Mouse (Mus musculus) spleen, postnatal 10 days (tissue): ENCODE results near the gene Gm12184.
A peak's percentile ranks its signal among the peaks of the same experiment; 100 is the strongest.
"Not testable (repeated sequence)": the region's sequence is repeated elsewhere in the genome, so short reads cannot be mapped to it uniquely, and the experiment has no call there.

Experiments
- DNase-seq, 2 experiments: peaks; one replicate each; pipeline ENCODE4 v3.0.0; 2021 to 2022; ENCODE audit warnings: low spot score in 2 of 2

Gm12184 gene

DNA sequence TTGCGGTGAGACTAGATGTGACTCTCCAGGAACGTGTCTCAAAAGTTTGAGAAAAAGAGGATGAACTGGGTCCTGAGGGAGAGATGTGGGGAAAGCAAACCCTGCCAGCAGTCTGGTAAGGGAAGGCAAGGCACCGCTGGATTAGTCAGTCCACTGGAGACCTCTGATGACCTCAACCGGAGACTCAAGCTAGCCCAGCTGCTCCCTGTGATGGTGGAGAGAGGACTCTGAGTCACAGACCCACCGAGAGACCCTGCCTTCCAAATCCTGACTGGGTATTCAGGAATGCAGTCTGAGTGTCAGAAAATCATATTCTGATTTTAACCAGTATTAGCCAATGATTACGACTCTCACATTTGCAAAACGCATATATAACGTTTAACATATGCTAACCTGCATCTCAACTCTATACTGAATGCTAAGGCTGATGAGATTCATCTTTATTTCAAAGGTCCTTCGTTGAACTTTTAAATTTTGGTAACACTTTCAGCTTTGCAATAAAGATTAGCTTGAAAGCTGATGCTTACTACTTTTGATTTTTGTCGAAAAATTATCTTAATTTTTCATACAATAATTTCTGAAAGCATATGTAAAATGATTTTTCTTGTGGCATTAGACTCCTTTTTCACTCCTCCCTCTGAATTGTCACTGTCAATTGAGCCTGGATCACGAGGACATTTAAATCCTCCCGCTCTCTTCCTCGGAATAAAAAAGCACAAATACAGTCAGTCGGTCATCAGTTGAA, 3.5 kb downstream of the Gm12184 start:
- no peak for DNase-seq

DNA sequence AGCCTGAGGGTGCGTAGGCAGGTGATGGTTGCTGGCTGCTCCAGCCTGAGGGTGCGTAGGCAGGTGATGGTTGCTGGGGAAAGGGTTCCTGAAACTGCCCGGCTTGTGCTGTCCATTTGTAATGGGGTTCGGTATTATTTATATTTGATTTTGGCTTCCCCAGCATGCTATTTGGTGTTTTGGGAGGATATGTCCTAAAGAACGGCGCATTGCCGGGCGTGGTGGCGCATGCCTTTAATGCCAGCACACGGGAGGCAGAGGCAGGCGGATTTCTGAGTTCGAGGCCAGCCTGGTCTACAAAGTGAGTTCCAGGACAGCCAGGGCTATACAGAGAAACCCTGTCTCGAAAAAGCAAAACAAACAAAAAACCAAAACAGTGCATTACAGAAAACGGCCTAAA, 5.2 kb downstream of the Gm12184 start:
- DNase-seq = not testable (repeated sequence)

DNA sequence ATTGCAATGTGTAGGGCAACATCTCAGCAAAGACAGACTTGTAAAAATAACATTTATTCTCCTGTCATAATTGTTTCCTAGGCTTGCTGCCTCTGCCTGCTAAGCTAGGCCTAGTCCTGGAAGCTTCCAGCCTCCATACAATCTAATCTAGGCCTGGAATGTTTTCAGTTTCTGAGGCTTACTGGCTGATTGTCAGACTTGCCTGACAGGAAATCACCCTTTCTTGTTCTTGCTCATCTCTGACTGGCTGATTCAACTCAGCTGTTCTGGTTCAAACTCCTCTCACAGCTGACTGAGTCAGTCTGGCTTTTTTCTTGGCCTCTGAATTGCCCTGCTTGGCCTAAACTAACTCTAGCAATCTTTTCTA, 6.2 kb downstream of the Gm12184 start:
- no peak for DNase-seq

DNA sequence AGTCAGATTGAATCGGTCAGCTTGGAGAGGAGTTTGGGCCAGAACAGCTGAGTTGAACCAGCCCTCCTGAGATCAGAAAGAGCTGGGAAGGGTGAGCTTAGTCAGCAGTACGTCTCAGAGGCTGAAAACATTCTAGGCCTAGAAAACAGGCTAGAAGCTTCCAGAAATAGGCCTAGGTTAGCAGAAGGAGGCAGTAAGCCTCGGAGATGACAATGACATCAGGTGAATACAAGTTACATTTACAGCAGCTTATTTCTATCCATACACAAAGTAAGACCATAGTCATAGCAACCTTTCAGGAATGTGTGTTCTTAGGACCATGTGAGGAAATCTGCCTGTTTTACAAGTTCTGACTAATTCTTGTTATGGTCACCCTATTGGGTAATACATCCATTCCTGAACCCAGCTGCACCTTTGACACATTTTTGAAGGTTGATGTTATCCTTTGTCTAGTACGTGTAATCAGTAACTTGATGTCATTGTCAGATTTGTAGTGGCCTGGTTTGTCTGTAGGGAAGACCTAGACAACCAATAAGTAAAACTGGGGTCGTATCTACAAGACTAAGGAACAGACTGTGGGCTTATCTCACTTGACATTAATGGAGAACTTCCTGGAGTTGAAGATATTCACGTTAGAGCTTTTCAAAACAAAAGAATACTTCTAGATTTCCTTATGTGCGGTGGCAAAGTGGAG, 6.7 kb downstream of the Gm12184 start:
- no peak for DNase-seq

DNA sequence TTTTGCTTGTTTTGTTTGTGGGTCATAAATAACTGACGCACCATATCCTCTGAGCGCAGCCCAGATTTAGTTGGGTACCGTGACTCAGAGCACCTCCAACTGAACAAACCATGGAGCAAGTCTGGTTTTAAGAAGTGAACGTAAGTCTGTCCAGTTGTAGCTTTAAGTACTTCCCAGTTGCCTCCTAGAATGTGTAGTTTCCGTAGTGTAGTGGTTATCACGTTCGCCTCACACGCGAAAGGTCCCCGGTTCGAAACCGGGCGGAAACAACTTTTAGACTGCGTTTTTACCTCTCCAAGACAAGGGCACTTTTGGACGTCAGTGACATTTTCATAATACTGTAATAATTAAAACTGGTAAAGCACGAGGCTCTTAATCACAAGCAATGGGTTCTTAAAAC, 8.1 kb downstream of the Gm12184 start:
- DNase-seq = peak; percentile 83 to 86

DNA sequence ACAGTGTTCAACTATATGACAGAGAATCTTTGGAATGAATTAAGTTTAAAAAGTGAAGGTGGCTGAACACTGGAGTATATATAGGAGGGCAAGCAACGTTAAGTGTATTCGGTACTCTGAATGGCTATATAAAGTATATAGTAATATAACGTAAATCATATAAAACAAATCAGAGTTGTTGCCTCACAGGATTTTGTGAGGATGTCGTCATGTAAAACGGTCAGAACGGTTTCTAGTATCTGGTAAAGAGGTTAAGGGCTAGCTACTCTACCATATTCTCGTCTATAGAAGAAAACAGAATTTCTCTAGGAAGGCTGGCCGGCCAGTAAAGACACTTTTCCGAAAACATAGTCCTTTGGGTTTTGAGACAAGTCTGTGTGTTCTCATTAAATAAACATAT, 8.7 kb downstream of the Gm12184 start:
- no peak for DNase-seq

DNA sequence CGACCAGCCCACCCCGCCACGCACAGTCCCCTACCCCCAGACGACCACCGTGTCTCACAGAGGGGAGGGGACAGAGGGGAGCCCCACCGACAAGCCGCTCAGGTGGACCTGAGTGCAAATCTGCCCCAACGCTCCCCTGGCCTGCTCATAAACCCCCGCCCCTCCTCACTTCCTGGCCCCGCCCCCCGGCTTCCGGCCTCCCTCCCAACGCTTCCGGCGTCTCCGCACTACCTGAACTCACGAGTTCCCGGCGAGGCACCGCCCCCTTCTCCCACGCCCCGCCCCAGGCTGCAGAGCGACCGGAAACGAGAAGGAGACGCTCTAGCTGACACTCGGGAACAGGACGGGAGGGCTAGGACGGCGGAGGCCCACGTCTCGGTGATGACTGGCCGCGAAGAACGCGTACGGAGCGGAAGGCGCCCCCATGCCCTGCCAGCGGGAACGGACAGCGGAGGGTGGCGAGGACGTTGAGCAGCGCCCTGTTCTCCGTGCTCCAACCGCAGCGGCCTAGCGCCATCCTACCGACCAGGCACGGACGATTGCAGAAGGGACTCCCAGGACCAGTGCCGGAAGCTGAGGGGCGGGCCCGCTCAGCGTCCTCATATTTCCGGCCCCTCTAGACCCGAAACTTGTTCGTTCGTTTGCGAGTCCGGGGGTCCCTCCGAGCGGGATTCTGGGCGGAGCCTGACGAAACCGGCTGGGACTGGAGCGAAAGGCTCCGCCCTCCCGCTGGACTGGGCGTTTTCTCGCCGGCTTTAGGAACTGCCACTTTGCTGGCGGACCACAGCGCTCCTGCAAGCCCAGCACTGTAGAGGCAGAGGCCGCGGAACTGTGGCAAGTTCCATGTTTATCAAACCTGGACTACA, 9.4 kb downstream of the Gm12184 start, which contains the start of gene Trim41:
Gene Trim41, minus strand, starts transcription at position 554 of the 866 bp plus-strand sequence.
- DNase-seq = peak; percentile 98 to 100

DNA sequence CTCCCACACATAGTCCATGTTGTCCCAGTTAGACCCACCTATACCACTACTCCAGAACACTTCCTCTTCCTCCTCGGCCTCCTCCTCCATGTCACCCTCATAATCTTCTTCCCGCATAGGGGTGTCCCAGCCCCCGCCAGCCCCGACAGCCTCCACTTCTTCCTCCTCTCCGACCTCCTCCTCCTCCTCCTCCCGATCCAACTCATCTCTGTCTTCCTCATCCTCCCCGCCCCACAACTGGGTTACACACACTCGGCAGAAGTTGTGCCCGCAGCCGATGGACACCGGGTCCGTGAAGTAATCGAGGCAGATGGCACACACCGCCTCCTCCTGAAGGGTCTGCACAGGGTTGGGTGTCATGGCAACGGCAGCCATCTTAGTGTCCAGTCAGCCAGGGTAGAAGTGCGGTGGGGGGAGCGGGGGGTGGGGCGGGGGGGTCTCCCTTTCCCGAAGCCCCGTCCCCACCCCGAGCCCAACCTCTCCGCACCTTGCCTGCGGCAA, 10.1 kb downstream of the Gm12184 start:
- DNase-seq = peak; percentile 46 to 67

DNA sequence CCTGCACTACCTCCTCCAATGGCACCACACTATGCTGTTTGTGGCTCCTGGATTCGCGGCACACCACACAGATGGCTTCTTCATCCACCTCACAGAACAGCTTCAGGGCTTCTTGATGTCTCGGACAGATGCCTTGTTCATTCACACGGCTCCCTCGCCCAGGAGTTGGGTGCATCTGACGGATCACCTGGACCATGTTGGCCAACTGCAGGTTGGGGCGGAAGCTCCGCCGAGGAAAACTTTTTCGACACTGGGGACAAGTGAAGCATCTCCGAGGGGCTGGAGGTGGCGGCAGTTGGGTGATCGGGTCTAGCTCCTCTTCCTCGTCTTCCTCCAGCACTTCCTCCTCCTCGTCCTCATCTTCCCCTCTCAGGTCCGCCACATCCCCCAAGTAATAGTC, 10.6 kb downstream of the Gm12184 start:
- no peak for DNase-seq

DNA sequence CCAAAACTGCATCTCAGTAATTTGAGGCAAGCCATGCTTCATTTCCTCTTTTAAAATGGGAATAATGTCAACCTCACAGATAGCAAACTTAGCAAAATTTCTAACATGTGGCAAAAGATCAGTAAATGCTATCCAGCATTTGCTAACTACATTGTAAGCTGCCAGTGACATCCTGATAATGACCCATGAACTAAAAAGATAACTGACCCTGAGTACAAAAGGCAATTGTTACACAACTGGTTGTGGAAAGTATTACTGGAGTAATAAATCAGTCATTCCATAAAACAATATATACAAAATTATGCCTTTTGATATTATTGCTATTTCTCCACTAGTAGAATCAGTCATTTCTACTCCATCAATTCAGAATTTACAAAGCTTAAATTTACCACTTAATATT, 12.7 kb downstream of the Gm12184 start:
- DNase-seq = no peak

DNA sequence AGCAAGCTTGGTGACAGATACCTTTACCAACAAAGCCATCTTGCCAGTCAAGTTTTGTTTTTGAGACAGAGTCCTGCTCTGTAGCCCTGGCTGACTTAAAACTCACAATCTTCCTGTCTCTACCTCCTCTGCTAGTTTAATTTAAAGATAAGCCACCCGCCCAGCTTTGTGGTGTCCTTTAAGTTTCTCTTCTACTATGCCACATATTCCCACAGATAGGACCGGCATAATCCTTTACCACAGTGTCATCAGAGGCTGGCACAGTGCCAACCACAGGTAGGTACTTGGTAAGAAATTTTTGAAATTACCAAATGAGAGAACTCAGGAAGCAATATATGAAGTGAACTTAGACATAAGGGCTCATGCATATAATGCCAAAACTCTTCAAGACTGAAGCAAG, 16.3 kb downstream of the Gm12184 start:
- DNase-seq = no peak

DNA sequence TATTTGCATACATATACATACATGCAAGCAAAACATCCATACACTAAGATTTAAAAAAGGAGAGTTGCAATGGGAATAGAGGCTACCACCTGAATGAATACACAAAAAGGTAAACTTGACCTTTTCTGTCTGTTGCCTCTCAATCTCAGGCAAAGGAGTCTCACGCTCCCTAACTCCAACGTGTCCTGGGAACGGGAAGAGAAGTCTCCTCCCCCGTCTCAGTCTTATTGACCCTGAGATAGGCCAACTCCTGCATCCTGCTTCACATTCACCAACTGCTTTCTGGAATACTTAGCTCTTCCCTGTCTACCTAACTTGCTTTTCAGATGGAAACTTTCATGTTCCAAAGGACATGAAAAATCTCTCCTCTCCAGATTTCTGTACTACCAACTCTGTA, 17.0 kb downstream of the Gm12184 start:
- DNase-seq = no peak

DNA sequence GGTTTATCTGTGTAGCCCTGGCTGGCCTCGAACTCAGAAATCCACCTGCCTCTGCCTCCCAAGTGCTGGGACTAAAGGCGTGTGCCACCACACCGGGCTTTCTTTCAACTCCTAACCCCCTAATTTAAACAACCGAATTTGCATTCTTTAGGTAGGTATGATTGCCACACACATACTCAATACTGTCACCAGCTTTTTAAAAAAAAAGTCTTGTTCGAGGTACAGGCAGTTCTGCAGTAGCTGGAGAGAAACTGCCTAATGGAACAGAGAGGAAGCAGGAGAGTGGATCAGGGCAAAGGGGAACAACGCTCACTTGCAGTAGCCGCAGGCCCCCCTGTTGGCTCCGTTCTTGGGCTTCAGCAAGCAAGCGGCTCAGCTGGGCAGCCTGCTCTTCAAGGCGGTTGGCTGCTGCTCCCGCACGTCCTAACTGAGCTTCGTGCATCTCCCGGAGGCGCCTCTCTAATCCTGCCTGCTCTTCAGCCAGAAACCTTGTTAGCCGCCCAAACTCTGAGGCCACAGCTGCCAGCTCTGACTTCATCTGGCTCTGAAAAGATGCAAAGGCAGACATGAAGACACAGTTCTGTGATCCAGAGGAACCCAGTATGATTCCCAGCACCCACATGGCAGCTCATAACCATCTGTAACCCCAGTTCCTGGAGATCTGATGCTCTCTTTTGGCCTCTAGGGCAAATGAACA, 17.6 kb downstream of the Gm12184 start:
- DNase-seq = no peak

DNA sequence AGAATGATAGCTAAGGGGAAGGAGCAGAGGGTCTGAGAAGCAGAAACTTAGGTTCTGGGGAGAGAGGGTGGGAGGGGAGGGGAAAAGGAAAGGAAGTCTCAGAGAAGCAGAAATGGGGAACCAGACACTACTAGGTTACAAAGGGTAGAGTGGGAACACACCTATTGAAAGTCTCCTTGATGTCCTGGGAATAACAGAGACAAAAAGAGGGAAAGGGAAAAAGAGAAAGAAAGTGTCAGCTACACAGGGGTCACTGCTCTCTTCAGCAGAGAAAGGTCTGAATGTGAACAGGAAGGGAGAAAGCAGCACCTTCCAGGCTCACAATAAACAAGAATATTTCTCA, 18.2 kb downstream of the Gm12184 start:
- no peak for DNase-seq

DNA sequence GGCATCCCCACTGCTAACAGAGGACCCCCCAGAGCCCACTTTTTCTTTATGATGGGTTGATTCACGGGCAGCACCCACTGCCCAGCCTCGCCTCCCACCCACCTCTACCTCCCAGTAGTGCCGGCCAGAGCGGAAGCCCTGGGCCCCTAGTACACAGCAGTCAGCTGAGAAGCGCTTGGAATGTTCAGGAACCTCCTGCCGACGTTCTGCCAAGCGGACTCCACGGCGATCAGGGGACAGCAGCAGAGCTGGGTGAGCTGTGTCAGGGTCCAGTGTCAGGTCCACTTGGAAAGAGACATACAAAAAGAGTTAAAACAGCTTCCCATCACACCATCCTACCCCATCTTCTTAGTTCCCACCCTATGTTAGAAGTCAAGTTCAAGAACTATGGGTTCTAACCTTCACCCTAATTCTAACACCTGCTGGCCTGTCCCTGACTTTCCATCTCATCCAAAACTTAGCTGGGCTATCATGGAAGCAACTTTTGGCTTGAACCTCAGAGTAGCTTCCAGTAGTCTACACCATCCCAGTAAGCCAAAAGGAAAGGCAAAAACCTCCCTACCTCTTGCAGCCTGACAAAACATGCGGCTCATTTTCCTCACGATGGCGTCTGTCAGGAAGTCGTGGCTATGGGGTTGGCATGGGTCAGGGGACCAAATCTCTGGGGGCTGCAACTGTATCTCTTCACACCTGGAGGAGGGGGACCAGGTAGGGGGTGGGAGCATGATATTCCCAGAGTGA, 18.7 kb downstream of the Gm12184 start:
- no peak for DNase-seq

DNA sequence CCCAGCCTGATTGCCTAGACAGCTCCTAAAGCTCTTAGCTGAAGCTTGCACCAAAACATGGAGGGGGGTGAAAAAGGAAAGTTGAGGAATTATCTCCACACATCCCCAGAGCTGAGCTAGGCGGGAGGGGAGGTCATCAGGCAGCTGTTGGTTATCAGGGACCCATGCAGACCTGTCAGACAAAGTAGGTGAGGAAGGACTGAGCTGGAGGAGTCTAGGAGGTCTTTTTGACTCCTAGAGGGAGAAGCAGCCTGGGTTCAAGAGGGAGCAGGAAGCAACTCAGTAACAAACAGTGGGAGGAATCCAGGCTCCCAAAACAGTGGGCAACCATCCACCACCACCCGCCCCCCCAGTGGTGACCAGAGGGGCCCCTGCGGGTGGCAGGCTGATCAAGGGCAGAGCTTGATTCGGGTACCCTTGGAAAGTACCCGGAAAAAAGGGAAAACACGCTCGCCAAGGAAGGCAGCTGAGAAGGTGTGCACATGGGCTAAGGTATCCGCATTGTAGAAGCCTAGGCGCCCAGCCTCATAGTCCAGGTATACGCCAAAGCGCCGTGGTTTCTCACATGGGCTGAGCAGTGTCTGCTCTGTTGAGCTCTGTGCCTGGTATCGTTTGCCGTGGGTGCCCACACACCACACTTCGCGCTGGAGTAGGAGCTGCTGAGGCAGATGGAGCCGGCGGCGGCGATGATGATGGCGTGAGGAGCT, 19.4 kb downstream of the Gm12184 start:
- DNase-seq = no peak

DNA sequence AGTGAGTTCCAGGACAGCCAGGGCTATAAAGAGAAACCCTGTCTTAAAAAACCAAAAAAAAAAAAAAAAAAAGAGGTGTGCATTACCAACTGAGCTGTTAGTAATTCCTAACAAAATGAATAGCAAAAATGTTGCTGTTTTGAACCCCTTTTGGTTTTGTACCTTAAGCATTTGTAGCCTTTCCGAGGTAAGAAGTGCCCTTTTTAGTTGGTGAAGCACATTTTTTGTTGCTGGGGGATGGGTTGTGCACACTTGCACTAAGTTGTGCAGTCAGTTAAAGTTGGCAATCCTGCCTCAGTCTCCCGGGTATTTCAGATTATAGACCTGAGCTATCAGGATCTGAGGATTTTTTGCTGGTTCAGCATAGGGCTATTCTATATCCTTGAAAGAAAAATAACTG, 21.5 kb downstream of the Gm12184 start:
- no peak for DNase-seq

DNA sequence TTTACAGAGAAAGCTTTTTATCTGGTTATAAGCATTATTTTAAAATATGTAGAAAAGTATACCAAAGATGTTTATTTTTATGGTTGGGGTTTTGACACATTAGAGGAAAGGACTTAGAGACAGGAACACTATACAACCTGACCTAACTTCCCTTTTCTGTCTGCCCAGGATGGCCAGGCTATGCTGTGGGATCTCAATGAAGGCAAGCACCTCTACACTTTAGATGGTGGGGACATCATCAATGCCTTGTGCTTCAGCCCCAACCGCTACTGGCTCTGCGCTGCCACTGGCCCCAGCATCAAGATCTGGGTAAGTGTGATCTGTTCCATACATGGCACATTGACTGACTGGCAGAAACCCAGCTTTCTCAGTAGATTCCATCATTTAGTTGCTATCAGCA, 22.5 kb downstream of the Gm12184 start:
- no peak for DNase-seq

DNA sequence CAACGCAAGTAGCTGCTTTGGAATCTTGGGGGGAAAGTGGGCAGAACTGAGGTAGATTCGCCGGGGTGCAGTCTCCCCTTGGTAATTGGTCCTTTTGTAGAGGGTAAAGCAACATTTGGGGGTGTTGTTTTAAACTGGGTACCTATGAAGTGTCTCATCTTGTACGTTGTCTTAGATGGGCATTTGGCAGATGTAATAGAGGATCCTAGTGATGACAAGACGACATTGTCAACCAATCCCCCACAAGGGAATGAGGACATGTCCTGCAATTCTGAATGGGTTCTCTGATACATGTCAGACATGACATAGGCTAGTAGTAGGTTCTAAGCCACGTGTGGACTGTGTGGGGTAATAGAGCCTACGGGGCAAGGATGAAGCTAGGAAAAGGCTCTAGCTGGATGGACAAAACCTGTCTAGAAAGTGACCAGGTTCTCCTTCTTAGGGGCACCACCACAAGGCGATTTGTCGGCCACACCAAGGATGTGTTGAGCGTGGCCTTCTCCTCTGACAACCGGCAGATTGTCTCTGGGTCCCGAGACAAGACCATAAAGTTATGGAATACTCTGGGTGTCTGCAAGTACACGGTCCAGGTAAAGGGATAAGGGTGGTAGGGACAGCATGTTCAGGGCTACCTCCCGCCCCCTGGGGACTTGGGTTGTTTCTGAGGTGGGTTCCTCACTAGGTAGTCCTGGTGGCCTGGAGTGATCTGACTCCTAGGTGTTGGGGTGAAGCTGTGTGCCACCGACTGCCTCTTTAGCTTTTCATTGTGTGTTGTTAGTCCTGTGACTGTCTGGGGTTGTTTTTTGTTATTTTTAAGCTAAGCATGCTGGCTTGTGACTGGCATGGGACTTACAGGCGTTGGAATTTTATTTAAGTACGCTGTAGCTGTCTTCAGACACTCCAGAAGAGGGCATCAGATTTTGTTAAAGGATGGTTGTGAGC, 24.4 kb downstream of the Gm12184 start:
- DNase-seq = no peak
